Mouse (Mus musculus) C2C12 (cell line): ENCODE measurements around the gene Taf6l.

Source experiments
- CEBPB ChIP-seq: IDR thresholded peaks from one replicate; pipeline ENCODE4 v1.6.1; 2011; ENCODE audit warnings: low read depth, mild to moderate bottlenecking, control low read depth, moderate library complexity
- CTCF ChIP-seq: IDR thresholded peaks from one replicate; pipeline ENCODE4 v1.5.1; 2011; ENCODE audit not compliant: control insufficient read depth, insufficient read depth, insufficient read length
- MAX ChIP-seq: IDR thresholded peaks from one replicate; pipeline ENCODE4 v1.6.1; 2011; ENCODE audit warnings: mild to moderate bottlenecking, control low read depth
- MYOD1 ChIP-seq: IDR thresholded peaks from one replicate; pipeline ENCODE4 v1.6.1; 2011; ENCODE audit warnings: low read depth; ENCODE audit not compliant: control insufficient read depth, insufficient read length
- USF1 ChIP-seq: IDR thresholded peaks from one replicate; pipeline ENCODE4 v1.6.1; 2011; ENCODE audit warnings: low read depth, mild to moderate bottlenecking, control low read depth, moderate library complexity

DNA sequence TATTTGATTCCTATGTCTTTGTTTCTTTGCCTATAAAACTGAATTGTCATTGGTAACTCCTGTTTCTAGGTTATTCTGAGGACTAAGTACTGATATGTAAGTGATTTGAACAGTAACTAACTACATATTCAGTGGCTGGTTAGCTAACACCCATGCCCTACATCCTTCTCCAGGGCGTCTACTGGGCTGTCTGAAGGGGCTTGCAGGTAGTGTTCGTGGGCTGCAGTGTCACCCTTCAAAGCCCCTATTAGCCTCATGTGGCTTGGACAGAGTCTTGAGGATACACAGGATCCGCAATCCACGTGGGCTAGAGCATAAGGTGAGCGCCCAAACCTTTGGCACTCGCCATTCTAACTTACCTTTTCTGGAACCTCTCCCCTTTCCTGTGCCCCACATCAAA, 46.6 kb downstream of the Taf6l start:
- TF ChIP-seq CTCF: no peak
- no peak for TF ChIP-seq CEBPB
- TF ChIP-seq MAX: no peak
- TF ChIP-seq USF1: no peak
- no peak for TF ChIP-seq MYOD1
